Mouse (Mus musculus) layer of hippocampus, postnatal 14 days (tissue): ENCODE measurements around the gene Asb18. TPM values are rescaled to one million over a fixed set of nuclear protein-coding genes. Genes with fewer than 3 reads are reported as not detected.

Experiments
- DNase-seq, 2 experiments: peaks; one replicate each; pipeline ENCODE4 v3.0.0; 2021 to 2022; ENCODE audit warnings: low spot score in 2 of 2, mixed read lengths in 1 of 2
- total RNA-seq, 2 experiments: library from RNA; stranded (reverse); gene quantifications; 2 replicates each; pipeline ENCODE4 v1.2.3; 2021

The Asb18 gene
- total RNA-seq, 2 experiments from 2014 or later, result 2.5 to 3.3 TPM

DNA sequence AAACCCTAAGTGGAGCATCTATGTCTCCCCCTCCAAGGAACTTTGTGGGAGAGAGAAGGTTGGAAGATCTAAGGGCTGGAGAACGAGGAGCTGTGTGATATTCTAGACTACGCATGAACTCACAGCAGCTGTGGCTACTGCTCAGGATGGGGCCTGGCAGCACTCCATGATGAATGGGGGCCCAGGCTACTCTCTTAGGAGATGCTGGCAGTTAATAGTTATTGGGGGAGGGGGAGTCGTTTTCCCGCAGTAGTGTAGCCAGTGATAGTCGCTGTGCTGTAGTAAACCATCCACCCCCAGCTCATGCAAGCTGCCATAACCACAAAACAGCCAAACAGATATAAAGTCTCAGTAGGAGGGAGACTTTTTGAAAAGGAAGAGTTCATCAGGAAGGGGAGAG lies 102.1 kb downstream of the Asb18 start:
- DNase-seq, result no peak

DNA sequence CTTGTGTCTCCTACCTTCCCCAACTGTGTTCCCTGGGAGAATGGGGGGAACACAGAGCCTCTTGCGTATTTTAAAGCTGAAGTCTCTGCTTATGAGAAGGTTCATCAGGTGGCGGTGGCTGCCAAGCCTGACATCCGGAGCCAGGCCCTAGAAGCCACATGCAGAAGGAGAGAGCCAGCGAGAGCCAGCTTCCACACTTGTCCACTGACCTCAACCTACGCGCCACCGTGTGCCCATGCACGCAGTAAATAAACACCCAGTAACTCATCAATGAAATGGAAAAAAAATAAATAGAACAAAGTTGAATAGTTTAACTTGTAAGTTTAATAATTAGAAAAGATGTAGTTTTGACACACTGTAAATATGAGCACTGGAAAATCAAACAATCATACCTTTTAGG lies 104.7 kb downstream of the Asb18 start:
- no peak for DNase-seq

DNA sequence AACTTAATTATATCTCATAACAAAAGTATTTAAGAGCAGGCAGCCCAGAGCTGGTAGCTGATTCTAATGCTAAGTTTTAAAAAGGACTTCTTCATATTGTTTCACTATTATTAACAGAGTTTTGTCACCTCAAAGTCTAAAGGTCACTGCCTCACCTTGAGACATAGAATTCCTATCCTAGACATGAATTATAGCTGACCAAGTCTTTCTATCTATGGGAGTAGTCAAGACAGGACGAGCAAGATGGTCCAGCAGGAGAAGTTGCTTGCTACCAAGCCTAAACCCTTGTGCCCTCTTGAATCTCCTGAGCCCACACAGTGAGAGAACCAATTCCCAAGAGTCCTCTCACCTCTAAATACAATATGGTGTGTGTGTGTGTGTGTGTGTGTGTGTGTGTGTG lies 111.8 kb downstream of the Asb18 start:
- DNase-seq, result no peak

DNA sequence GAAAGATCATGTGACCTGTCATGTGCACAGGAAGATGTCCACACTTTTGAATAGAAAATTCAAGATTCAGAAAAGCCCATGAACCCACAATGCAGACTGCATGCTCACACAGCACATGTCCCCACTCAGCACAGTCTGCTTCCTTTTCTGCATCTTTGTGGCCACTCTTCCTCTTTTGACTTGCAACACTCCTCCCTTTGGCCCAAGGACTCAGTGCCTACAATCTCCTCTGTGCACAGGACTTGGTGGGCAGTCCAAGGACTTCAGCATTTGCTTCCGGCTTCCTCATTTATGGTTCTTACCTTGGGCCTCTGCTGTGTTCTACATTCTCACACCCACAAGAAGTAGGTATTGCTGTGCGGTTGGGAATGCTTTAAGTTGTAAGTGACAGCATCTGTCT lies 112.2 kb downstream of the Asb18 start:
- DNase-seq, result no peak

DNA sequence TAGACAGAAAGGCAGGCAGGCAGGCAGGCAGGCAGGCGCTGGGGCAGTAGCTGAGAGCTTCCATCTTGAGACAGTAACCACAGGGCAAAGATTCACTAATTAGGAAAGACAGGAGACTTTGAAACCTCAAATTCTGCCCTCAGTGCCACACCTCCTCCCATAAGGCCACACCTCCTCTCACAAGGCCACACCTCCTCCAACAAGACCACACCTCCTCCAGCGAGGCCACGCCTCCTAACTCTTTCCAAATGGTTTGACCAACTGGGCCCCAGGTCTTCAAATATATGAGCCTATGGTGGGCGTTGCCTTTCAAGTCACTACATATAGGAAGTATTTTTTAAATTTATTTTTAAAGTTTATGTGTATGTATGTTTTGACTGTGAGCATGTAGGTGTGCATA lies 113.1 kb downstream of the Asb18 start:
- DNase-seq, result no peak

Other genes starting within 250 kb of the Asb18 start
- under 1 TPM in 1 of 2 experiments, not detected in 1; 0.14 TPM for gene Gbx2, start 83.5 kb downstream of the Asb18 start, total RNA-seq
- 1 to 10 TPM; 1.0 to 1.2 TPM for gene Iqca, start 138.7 kb upstream of the Asb18 start, total RNA-seq
- gene Ackr3, start 189.3 kb upstream of the Asb18 start, total RNA-seq, result 10 to 100 TPM; 10.9 to 14.5 TPM